Mouse (Mus musculus): ENCODE measurements around the gene Gm21852.
"Not testable (repeated sequence)": the region's sequence is repeated elsewhere in the genome, so short reads cannot be mapped to it uniquely, and the experiment has no call there.

Gene Gm21852

GRCm38 (mm10) chrY:40651896-40652295 is at the start of gene Gm21852:
TSS of gene Gm21852 (minus strand) at chrY:40651996.
- not testable (repeated sequence) for DNase-seq

All from heart, adult 11 months (tissue).